Mouse (Mus musculus) limb, embryonic 15.5 days (tissue): Measurements from ENCODE around the gene Kcnab1. TPM values are rescaled to one million over a fixed set of nuclear protein-coding genes. Genes with fewer than 3 reads are reported as not detected.

Source experiments
- ATAC-seq: fragments of 200-750 bp; cut with Nextera tagmentation; 2 replicates; pipeline ENCODE4 v1.8.0; 2017; ENCODE audit warnings: low read depth, moderate TSS enrichment; ENCODE audit not compliant: insufficient number of reproducible peaks, low FRiP score, low TSS enrichment
- H3K27ac ChIP-seq: fragments of 300-500 bp; sonication (generic); 2 replicates; pipeline ENCODE4 v1.5.1; 2015; ENCODE audit warnings: moderate library complexity, mild to moderate bottlenecking, inconsistent platforms
- H3K27me3 ChIP-seq: fragments of 300-500 bp; sonication (generic); 2 replicates; pipeline ENCODE4 v1.6.1; 2015; ENCODE audit warnings: inconsistent platforms
- H3K36me3 ChIP-seq: fragments of 300-500 bp; sonication (generic); 2 replicates; pipeline ENCODE4 v1.6.1; 2015; ENCODE audit warnings: inconsistent platforms
- H3K4me1 ChIP-seq: fragments of 300-500 bp; sonication (generic); 2 replicates; pipeline ENCODE4 v1.6.1; 2015; ENCODE audit warnings: inconsistent platforms
- H3K4me2 ChIP-seq: fragments of 300-500 bp; sonication (generic); 2 replicates; pipeline ENCODE4 v1.6.1; 2015; ENCODE audit warnings: mild to moderate bottlenecking, inconsistent platforms
- H3K4me3 ChIP-seq: fragments of 300-500 bp; sonication (generic); 2 replicates; pipeline ENCODE4 v1.5.1; 2015; ENCODE audit warnings: mild to moderate bottlenecking, inconsistent platforms
- H3K9ac ChIP-seq: fragments of 300-500 bp; sonication (generic); 2 replicates; pipeline ENCODE4 v1.6.1; 2015; ENCODE audit warnings: inconsistent platforms
- H3K9me3 ChIP-seq: fragments of 300-500 bp; sonication (generic); 2 replicates; pipeline ENCODE4 v1.6.1; 2016; ENCODE audit warnings: inconsistent platforms
- WGBS: fragments of 180-500 bp; shearing (Covaris S2); methylation state at CpG from one replicate; pipeline ENCODE4 v1.1.7; 2015; 5-methylcytosine and 5-hydroxymethylcytosine counted together
- polyA plus RNA-seq: library from polyadenylated mRNA; unstranded; fragments of >200 nt; fragmentation: Nextera tagmentation; extraction: Ambion mirVana; gene quantifications from 2 replicates; pipeline ENCODE4 v1.2.1, GENCODE M21; 2015

Kcnab1 gene
- polyA plus RNA-seq, 1 experiment from 2014 or later = 7.5 TPM

DNA sequence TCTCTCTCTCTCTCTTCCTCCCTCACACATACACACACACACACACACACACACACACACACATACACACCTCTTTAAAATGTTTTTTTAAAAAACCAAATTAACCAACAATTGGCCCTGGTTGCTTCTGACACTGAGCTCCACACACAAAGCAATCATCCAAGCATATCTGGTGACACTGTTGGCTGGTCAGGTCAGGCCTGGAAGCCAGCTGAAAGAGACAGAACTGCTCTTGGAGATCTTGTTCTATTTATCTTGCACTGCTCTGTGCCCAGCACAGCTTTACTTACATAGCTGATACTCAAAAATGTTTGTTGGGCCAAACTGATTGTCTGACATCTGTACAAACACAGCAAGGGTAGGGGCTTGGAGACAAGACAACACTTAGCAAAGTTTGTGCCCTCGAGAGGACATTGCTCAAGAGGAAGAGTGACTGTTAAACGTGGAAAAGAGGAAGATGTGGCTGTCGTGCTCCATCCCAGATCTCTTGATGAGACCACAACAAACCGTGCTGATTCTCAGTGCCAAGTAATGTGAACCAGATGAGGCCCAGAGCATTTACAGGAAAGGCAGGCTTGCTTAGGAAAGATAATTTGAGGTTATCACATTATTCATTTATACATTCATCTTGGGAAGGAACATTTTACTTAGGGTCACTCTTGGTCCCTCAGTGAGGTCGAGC is 308.9 kb downstream of the Kcnab1 start:
- H3K4me3 ChIP-seq = no peak overlapping the region
- 37% methylated on average over 5 of the region's 5 CpGs for WGBS
- H3K4me1 ChIP-seq = 0 out of 2 replicates have a peak, but pooled peaks cover 5% of the 10 kb centered on the region
- no peak overlapping the region; the same call in 1 of the 2 replicates for H3K27ac ChIP-seq
- no peak overlapping the region for H3K9ac ChIP-seq
- H3K9me3 ChIP-seq = no peaks in the 10 kb centered on the region
- H3K4me2 ChIP-seq = no peak overlapping the region
- no peak for ATAC-seq
- no peaks in the 10 kb centered on the region for H3K36me3 ChIP-seq
- H3K27me3 ChIP-seq = no peaks in the 10 kb centered on the region

DNA sequence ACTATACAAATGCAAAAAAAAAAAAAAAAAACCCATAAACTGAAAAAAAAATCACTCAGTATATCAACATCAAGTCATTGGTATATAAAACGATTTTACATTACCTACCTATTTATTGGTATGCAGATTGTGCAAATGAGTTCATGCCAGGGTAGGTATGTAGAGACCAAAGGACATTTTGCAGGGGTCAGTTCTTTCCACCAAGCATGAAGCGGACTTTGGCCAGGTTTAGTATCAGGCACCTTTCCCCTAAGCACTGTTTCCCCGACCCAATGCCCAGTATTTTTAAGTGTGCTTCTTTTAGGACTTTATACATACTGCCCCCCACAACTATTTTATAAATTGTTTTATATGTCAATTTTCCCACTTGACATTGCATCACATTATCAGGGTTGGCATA is 310.5 kb downstream of the Kcnab1 start:
- H3K9me3 ChIP-seq = no peaks in the 10 kb centered on the region
- no peak overlapping the region for H3K27ac ChIP-seq
- no peak overlapping the region for H3K4me3 ChIP-seq
- H3K36me3 ChIP-seq = no peaks in the 10 kb centered on the region
- 83% methylated on average over 3 of the region's 3 CpGs for WGBS
- no peaks in the 10 kb centered on the region for H3K27me3 ChIP-seq
- H3K9ac ChIP-seq = no peak overlapping the region
- 0 out of 2 replicates have a peak, but pooled peaks cover 5% of the 10 kb centered on the region for H3K4me1 ChIP-seq
- H3K4me2 ChIP-seq = no peak overlapping the region
- no peak for ATAC-seq
